Mouse (Mus musculus) C2C12 (cell line): ENCODE measurements around the gene Dpf1.

Source experiments
- CEBPB ChIP-seq: IDR thresholded peaks from one replicate; pipeline ENCODE4 v1.6.1; 2011; ENCODE audit warnings: low read depth, mild to moderate bottlenecking, control low read depth, moderate library complexity
- CTCF ChIP-seq: IDR thresholded peaks from one replicate; pipeline ENCODE4 v1.5.1; 2011; ENCODE audit not compliant: control insufficient read depth, insufficient read depth, insufficient read length
- MAX ChIP-seq: IDR thresholded peaks from one replicate; pipeline ENCODE4 v1.6.1; 2011; ENCODE audit warnings: mild to moderate bottlenecking, control low read depth
- MYOG ChIP-seq: IDR thresholded peaks from one replicate; pipeline ENCODE4 v1.6.1; 2011; ENCODE audit not compliant: control insufficient read depth, insufficient read length; ENCODE audit errors: extremely low read depth
- USF1 ChIP-seq: IDR thresholded peaks from one replicate; pipeline ENCODE4 v1.6.1; 2011; ENCODE audit warnings: low read depth, mild to moderate bottlenecking, control low read depth, moderate library complexity

GRCm38 (mm10) chr7:29341722-29342121, 38.0 kb downstream of the Dpf1 start:
- TF ChIP-seq MYOG, result no peak
- TF ChIP-seq CTCF, result no peak
- TF ChIP-seq USF1, result no peak
- TF ChIP-seq MAX, result no peak
- no peak for TF ChIP-seq CEBPB
